Mouse (Mus musculus) forebrain, embryonic 11.5 days (tissue): ENCODE data around the gene Smad5. TPM values are rescaled to one million over a fixed set of nuclear protein-coding genes. Genes with fewer than 3 reads are reported as not detected.

Experiments
- polyA plus RNA-seq: library from polyadenylated mRNA; unstranded; fragments of >200 nt; fragmentation: Nextera tagmentation; extraction: Ambion mirVana; gene quantifications from 2 replicates; pipeline ENCODE4 v1.2.1, GENCODE M21; 2014

The Smad5 gene
- polyA plus RNA-seq, 1 experiment from 2014 or later: 51.8 TPM

Other genes with a start within 250 kb of the Smad5 start
- gene Il9, start 220.8 kb upstream of the Smad5 start, polyA plus RNA-seq: not detected in 2 replicates
- gene Fbxl21, start 180.5 kb upstream of the Smad5 start, polyA plus RNA-seq: 1.7 and 2.2 TPM in 2 replicates
- gene Lect2, start 154.5 kb upstream of the Smad5 start, polyA plus RNA-seq: not detected in 2 replicates
- gene Tgfbi, start 93.5 kb upstream of the Smad5 start, polyA plus RNA-seq: 26.1 and 26.2 TPM in 2 replicates
- gene Gm45623, start 50.8 kb downstream of the Smad5 start, polyA plus RNA-seq: not detected in 2 replicates
- not detected in 2 replicates for gene Trpc7, start 193.0 kb downstream of the Smad5 start, polyA plus RNA-seq